Mouse (Mus musculus) hindbrain, embryonic 13.5 days (tissue): ENCODE results near the gene Tada2a. TPM values are rescaled to one million over a fixed set of nuclear protein-coding genes. Genes with fewer than 3 reads are reported as not detected.

Experiments used
- ATAC-seq: fragments of 200-750 bp; cut with Nextera tagmentation; 2 replicates; pipeline ENCODE4 v1.8.0; 2017; ENCODE audit warnings: moderate TSS enrichment; ENCODE audit not compliant: low FRiP score
- H3K27ac ChIP-seq: fragments of 300-500 bp; sonication (generic); 2 replicates; pipeline ENCODE4 v1.5.1; 2015; ENCODE audit warnings: inconsistent platforms, mild to moderate bottlenecking, moderate library complexity
- H3K27me3 ChIP-seq: fragments of 300-500 bp; sonication (generic); 2 replicates; pipeline ENCODE4 v1.6.1; 2015; ENCODE audit warnings: mild to moderate bottlenecking, inconsistent platforms
- H3K36me3 ChIP-seq: fragments of 300-500 bp; sonication (generic); 2 replicates; pipeline ENCODE4 v1.6.1; 2015; ENCODE audit warnings: mild to moderate bottlenecking, inconsistent platforms
- H3K4me1 ChIP-seq: fragments of 300-500 bp; sonication (generic); replicated peaks from 2 replicates; pipeline ENCODE4 v1.6.1; 2015; ENCODE audit warnings: inconsistent platforms
- H3K4me2 ChIP-seq: fragments of 300-500 bp; sonication (generic); 2 replicates; pipeline ENCODE4 v1.6.1; 2015; ENCODE audit warnings: inconsistent platforms, mild to moderate bottlenecking, moderate library complexity
- H3K4me3 ChIP-seq: fragments of 300-500 bp; sonication (generic); 2 replicates; pipeline ENCODE4 v1.5.1; 2015; ENCODE audit warnings: mild to moderate bottlenecking, inconsistent platforms
- H3K9ac ChIP-seq: fragments of 300-500 bp; sonication (generic); 2 replicates; pipeline ENCODE4 v1.6.1; 2015; ENCODE audit warnings: mild to moderate bottlenecking, inconsistent platforms
- H3K9me3 ChIP-seq: fragments of 300-500 bp; sonication (generic); 2 replicates; pipeline ENCODE4 v1.6.1; 2016; ENCODE audit warnings: inconsistent platforms
- WGBS: fragments of 180-500 bp; shearing (Covaris S2); methylation state at CpG from one replicate; pipeline ENCODE4 v1.1.7; 2015; 5-methylcytosine and 5-hydroxymethylcytosine counted together
- polyA plus RNA-seq: library from polyadenylated mRNA; unstranded; fragments of >200 nt; fragmentation: Nextera tagmentation; extraction: Ambion mirVana; gene quantifications from 2 replicates; pipeline ENCODE4 v1.2.1, GENCODE M21; 2015

Tada2a gene
- polyA plus RNA-seq, 1 experiment from 2014 or later = 30.0 TPM

GRCm38 (mm10) chr11:84053055-84053454 is 76.3 kb downstream of the Tada2a start:
- Histone ChIP-seq H3K9me3 (no peaks in the 10 kb centered on the region), H3K4me3 (no peak overlapping the region), H3K27ac (peak overlapping the region; percentile 65), H3K27me3 (no peaks in the 10 kb centered on the region), H3K36me3 (no peaks in the 10 kb centered on the region), H3K9ac (no peak overlapping the region), H3K4me1 (peaks cover 22% of the 10 kb centered on the region), H3K4me2 (no peak overlapping the region)
- 89% methylated on average over 7 of the region's 7 CpGs for WGBS
- 0 out of 2 replicates have a peak, but pooled peaks have one; percentile 66 for ATAC-seq

DNA sequence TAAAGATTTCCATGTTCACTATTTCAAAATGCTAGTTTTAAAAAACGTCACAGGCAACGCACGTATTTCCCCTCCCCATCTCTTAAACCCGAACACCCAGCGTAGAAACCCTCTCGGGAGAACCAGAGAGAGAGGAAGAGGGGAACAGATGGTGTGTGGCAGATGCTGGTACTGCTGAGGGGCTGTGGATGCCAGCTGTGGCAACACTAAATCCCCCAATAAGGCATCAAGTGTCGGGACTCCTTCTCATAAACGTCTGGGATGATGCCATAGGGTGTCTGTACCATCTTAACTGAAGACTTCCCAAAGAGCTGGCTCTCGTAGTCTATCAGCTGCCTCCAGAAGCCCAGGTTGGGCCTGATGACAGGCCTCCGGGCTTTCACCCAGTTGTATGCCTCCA is 81.0 kb downstream of the Tada2a start:
- Histone ChIP-seq H3K27ac (peak overlapping the region; percentile 12; the same call in 1 of the 2 replicates), H3K4me3 (no peak overlapping the region), H3K36me3 (no peaks in the 10 kb centered on the region), H3K9me3 (no peaks in the 10 kb centered on the region), H3K4me2 (no peak overlapping the region), H3K27me3 (no peaks in the 10 kb centered on the region), H3K9ac (no peak overlapping the region), H3K4me1 (peaks cover 41% of the 10 kb centered on the region)
- ATAC-seq = no peak
- WGBS = 57% methylated on average over 10 of the region's 10 CpGs

GRCm38 (mm10) chr11:84047270-84047669 is 82.1 kb downstream of the Tada2a start:
- H3K9ac ChIP-seq = no peak overlapping the region
- 0 out of 2 replicates have a peak overlapping the region, but pooled peaks have one; percentile 2 for H3K27ac ChIP-seq
- no peak overlapping the region for H3K4me2 ChIP-seq
- no peaks in the 10 kb centered on the region for H3K27me3 ChIP-seq
- WGBS = 70% methylated on average over 4 of the region's 4 CpGs
- H3K36me3 ChIP-seq = no peaks in the 10 kb centered on the region
- H3K9me3 ChIP-seq = no peaks in the 10 kb centered on the region
- H3K4me3 ChIP-seq = no peak overlapping the region
- ATAC-seq = no peak
- peaks cover 47% of the 10 kb centered on the region for H3K4me1 ChIP-seq

GRCm38 (mm10) chr11:84044988-84045387 is 84.4 kb downstream of the Tada2a start:
- WGBS = 17% methylated on average over 1 of the region's 1 CpGs
- ATAC-seq = no peak
- H3K4me3 ChIP-seq = no peak overlapping the region

GRCm38 (mm10) chr11:84042808-84043762 is 86.3 kb downstream of the Tada2a start:
- Histone ChIP-seq H3K27me3 (no peaks in the 10 kb centered on the region), H3K27ac (peak overlapping the region; percentile 89), H3K36me3 (peaks cover 32% of the 10 kb centered on the region), H3K9me3 (no peaks in the 10 kb centered on the region), H3K9ac (peak overlapping the region; percentile 39), H3K4me2 (peak overlapping the region; percentile 21; the same call in 1 of the 2 replicates), H3K4me1 (peaks cover 50% of the 10 kb centered on the region), H3K4me3 (no peak overlapping the region)
- WGBS = 17% methylated on average over 14 of the region's 14 CpGs
- peak; percentile 90 for ATAC-seq

More at GRCm38 (mm10) chr11:84044988-84045387, 84.4 kb downstream of the Tada2a start:
- Histone ChIP-seq H3K27ac (no peak overlapping the region), H3K4me2 (no peak overlapping the region), H3K9me3 (no peaks in the 10 kb centered on the region), H3K27me3 (no peaks in the 10 kb centered on the region), H3K36me3 (peaks cover 14% of the 10 kb centered on the region), H3K9ac (no peak overlapping the region), H3K4me1 (peaks cover 49% of the 10 kb centered on the region)

DNA sequence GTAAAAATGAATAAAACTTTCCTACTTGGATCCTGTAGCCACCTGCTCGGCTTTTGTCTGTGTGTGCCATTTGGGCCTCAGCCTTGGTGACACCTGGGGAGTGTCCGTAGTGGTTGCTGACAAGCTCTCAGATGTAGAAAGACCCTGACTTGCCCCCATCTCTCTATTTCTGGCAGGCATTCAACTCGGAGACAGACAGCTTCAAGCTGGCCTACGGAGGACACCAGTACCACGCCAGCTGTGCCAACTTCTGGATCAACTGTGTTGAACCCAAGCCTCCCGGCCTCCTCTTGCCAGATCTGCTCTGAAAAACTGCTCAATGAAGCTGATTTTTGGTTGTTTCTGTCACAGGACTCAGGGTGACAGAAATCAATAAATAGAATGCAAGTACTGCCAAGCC is 88.8 kb downstream of the Tada2a start:
- Histone ChIP-seq H3K4me2 (no peak overlapping the region), H3K9me3 (no peaks in the 10 kb centered on the region), H3K4me1 (peaks cover 37% of the 10 kb centered on the region), H3K4me3 (no peak overlapping the region), H3K9ac (no peak overlapping the region), H3K36me3 (peaks cover 47% of the 10 kb centered on the region), H3K27ac (no peak overlapping the region), H3K27me3 (no peaks in the 10 kb centered on the region)
- no peak for ATAC-seq
- 77% methylated on average over 6 of the region's 6 CpGs for WGBS

GRCm38 (mm10) chr11:84033671-84034070 is 95.7 kb downstream of the Tada2a start:
- 90% methylated on average over 5 of the region's 5 CpGs for WGBS
- H3K27me3 ChIP-seq = no peaks in the 10 kb centered on the region
- no peaks in the 10 kb centered on the region for H3K9me3 ChIP-seq
- no peak overlapping the region for H3K9ac ChIP-seq
- no peak overlapping the region for H3K27ac ChIP-seq
- no peak overlapping the region for H3K4me2 ChIP-seq
- H3K4me3 ChIP-seq = no peak overlapping the region
- peaks cover 74% of the 10 kb centered on the region for H3K36me3 ChIP-seq
- no peak for ATAC-seq
- 0 out of 2 replicates have a peak, but pooled peaks cover 6% of the 10 kb centered on the region for H3K4me1 ChIP-seq

DNA sequence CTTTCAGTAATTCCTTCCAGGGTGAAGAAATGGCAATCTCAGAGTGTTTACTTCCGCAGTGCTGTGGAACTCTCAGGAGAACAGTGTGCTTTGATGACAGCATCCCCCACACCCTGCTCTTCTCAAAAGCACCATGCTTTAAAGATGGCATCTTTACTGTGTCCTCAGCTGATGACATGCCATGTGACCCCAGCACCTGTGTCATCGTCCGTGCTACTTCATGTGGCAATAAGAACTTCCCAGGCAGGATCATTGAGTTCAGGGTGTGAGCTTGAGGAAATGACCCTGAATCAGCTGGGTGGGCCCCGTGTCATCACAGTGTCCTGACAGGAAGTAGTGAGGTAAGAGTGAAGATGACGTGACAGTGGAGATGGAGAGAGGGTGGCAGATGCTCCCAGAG is 96.8 kb downstream of the Tada2a start:
- no peak overlapping the region for H3K4me2 ChIP-seq
- ATAC-seq = no peak

GRCm38 (mm10) chr11:84031971-84032370 is 97.4 kb downstream of the Tada2a start:
- no peak overlapping the region for H3K27ac ChIP-seq
- H3K9ac ChIP-seq = no peak overlapping the region
- no peak overlapping the region for H3K4me2 ChIP-seq
- H3K9me3 ChIP-seq = no peaks in the 10 kb centered on the region
- no peak for ATAC-seq
- H3K36me3 ChIP-seq = peaks cover 83% of the 10 kb centered on the region
- H3K4me3 ChIP-seq = no peak overlapping the region
- H3K27me3 ChIP-seq = no peaks in the 10 kb centered on the region
- WGBS = 59% methylated on average over 9 of the region's 9 CpGs
- H3K4me1 ChIP-seq = no peaks in the 10 kb centered on the region

More for the DNA sequence above, 96.8 kb downstream of the Tada2a start:
- no peaks in the 10 kb centered on the region for H3K9me3 ChIP-seq
- no peaks in the 10 kb centered on the region for H3K27me3 ChIP-seq
- H3K4me1 ChIP-seq = no peaks in the 10 kb centered on the region
- no peak overlapping the region for H3K27ac ChIP-seq
- no peak overlapping the region for H3K9ac ChIP-seq
- 87% methylated on average over 5 of the region's 5 CpGs for WGBS
- H3K4me3 ChIP-seq = no peak overlapping the region
- H3K36me3 ChIP-seq = peaks cover 78% of the 10 kb centered on the region

Other genes with a start within 250 kb of the Tada2a start
- gene Ddx52, start 187.5 kb downstream of the Tada2a start, polyA plus RNA-seq = 27.1 and 27.8 TPM in 2 replicates
- gene Synrg, start 165.2 kb downstream of the Tada2a start, polyA plus RNA-seq = 30.9 and 32.6 TPM in 2 replicates
- gene Dusp14, start 60.3 kb downstream of the Tada2a start, polyA plus RNA-seq = 10.0 and 13.0 TPM in 2 replicates
- 24.5 and 25.6 TPM in 2 replicates for gene Acaca, start 72 bp upstream of the Tada2a start, polyA plus RNA-seq
- gene Gm11437, start 37.9 kb upstream of the Tada2a start, polyA plus RNA-seq = 0.16 and 0.26 TPM in 2 replicates